Mouse (Mus musculus) layer of hippocampus, adult 6 months (tissue): ENCODE results near the gene Galnt14. TPM values are rescaled to one million over a fixed set of nuclear protein-coding genes. Genes with fewer than 3 reads are reported as not detected.

Experiments
- long read RNA-seq, 2 experiments: library from polyadenylated mRNA; unstranded; transcript quantifications; one replicate each; pipeline ENCODE4 v2.0.0; 2019 to 2020
- polyA plus RNA-seq: library from polyadenylated mRNA; unstranded; fragments of <200 nt; fragmentation: Nextera tagmentation; gene quantifications from 2 replicates; pipeline ENCODE4 v1.2.3, GENCODE M21; 2021

Gene Galnt14
- 19.3 and 19.5 TPM in 2 replicates for polyA plus RNA-seq
- long read RNA-seq, experiment 1, transcript Galnt14-201 (15 exons, 2,990 nt), result major isoform, 44 of 60 reads
- long read RNA-seq, experiment 1, partial matches to known transcripts, result 7 of 60 reads
- long read RNA-seq, experiment 1, other reads (novel, unspliced or antisense), result 6 of 60 reads
- long read RNA-seq, experiment 2, transcript Galnt14-201 (15 exons, 2,990 nt), result major isoform, 161 of 191 reads
- long read RNA-seq, experiment 2, transcript Galnt14-205 (10 exons, 1,321 nt), result minor isoform, 7 of 191 reads
- long read RNA-seq, experiment 2, partial matches to known transcripts, result 4 of 191 reads
- long read RNA-seq, experiment 2, other reads (novel, unspliced or antisense), result 16 of 191 reads

GRCm38 (mm10) chr17:73710042-73710911 lies at the start of gene Galnt14:
Gene Galnt14, minus strand, starts transcription at chr17:73710453.

Other genes starting within 250 kb of the Galnt14 start
- 70.3 and 72.1 TPM in 2 replicates for gene Ehd3, start 93.7 kb upstream of the Galnt14 start, polyA plus RNA-seq
- 2.0 and 2.6 TPM in 2 replicates for gene Xdh, start 239.7 kb upstream of the Galnt14 start, polyA plus RNA-seq